Mouse (Mus musculus) erythroblast, embryonic 14.5 days (primary cell): ENCODE measurements around the gene Rgp1.

Experiments used
- GATA1 ChIP-seq: IDR thresholded peaks from 2 replicates; pipeline ENCODE4 v1.6.1; 2012; ENCODE audit warnings: low read length, inconsistent platforms, mixed read lengths
- TAL1 ChIP-seq: IDR thresholded peaks from 3 replicates; pipeline ENCODE4 v1.6.1; 2012; ENCODE audit warnings: low read length, inconsistent platforms, mixed read lengths

DNA sequence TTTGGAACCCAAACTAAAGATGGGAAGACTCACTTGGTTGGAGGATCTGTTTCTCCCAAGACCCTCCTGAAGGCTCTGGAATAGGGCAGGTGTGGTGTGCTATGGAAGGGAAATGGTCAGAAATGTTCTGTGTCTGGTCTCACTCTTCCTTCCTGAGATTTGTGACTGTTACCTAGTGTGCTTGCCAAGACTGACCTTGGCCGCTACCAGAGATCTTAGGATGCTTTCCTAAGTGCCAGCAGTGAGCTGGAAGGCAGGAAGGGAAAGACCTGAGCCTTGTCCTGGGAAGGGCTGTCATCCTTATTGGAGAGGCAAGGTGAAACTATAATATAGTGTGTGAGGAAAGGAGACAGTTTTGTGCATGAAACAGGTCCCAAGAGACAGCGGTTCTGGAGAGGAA is 55.2 kb downstream of the Rgp1 start:
- TF ChIP-seq GATA1 (no peak), TAL1 (no peak)
